Mouse (Mus musculus) adrenal gland, adult 2 months (tissue): ENCODE results near the gene Glo1. TPM values are rescaled to one million over a fixed set of nuclear protein-coding genes. Genes with fewer than 3 reads are reported as not detected.

ENCODE experiments used
- polyA plus RNA-seq: library from polyadenylated mRNA; depleted of rRNA; stranded (reverse); fragments of >200 nt; gene quantifications from 2 replicates; pipeline ENCODE4 v1.2.3, GENCODE M21; 2012; rRNA removed
- total RNA-seq, 2 experiments: library from RNA; stranded (reverse); gene quantifications; 2 replicates each; pipeline ENCODE4 v1.2.3; 2021

Glo1 gene
- total and polyA plus RNA-seq, 3 experiments = 48.7 to 141 (median 111) TPM

Other genes with a start within 250 kb of the Glo1 start
- 10 to 100 TPM; 32.7 to 48.5 TPM for gene Btbd9, start 50.4 kb downstream of the Glo1 start, total RNA-seq
- gene Btbd9, start 50.4 kb downstream of the Glo1 start, polyA plus RNA-seq = 16.5 and 17.8 TPM in 2 replicates
- gene Dnah8, start 2.5 kb downstream of the Glo1 start, total RNA-seq = under 1 TPM; 0.52 to 0.63 TPM
- gene Dnah8, start 2.5 kb downstream of the Glo1 start, polyA plus RNA-seq = 0.34 and 0.36 TPM in 2 replicates